Mouse (Mus musculus): ENCODE data around the gene Acap2.

- TF ChIP-seq CTCF (IDR thresholded peaks at IDR 0.05; ENCODE audit: low read depth), result no peak
- no peak for TF ChIP-seq EP300 (IDR thresholded peaks at IDR 0.05; ENCODE audit: low read depth)
Measured at GRCm38 (mm10) chr16:31131531-31131930, 69.5 kb downstream of the Acap2 start.

Data from liver, embryonic 14.5 days (tissue).